In the genomic region with DNA sequence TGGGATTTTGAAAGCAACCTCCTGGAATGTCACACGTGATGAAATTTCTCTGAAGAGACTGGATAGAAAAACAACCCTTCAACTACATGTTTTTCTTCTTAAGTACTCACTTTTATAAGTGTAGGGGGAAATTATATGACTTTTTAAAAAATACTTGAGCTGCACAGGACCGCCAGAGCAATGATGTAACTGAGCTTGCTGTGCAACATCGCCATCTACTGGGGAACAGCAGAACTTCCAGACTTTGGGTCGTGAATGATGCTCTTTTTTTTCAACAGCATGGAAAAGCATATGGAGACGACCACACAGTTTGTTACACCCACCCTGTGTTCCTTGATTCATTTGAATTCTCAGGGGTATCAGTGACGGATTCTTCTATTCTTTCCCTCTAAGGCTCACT, we compare ENCODE assay signal across 9 mouse cellular contexts. TPM values are rescaled to one million over a fixed set of nuclear protein-coding genes. Genes with fewer than 3 reads are reported as not detected.
DNase-seq lines count a peak whose midpoint lies in the region; ATAC-seq and TF ChIP-seq lines count a peak whose summit lies in the region.
"Had no signal": no experiment of that assay in that cellular context is flagged by ENCODE, and none has a peak within 500 bp of the region (broad histone marks: within the 10 kb centered on the region; RNA-seq: fewer than 3 reads in every experiment).

No protein-coding gene starts in this region.

- DNase-seq in CD4-positive helper T cell, adult 2 months (ENCODE audit: low read depth, low spot score): peak; percentile 65
- peak; percentile 35 for DNase-seq in G1E (ENCODE audit: low spot score)
- peak; percentile 27 for DNase-seq in cerebellum, adult 9-10 months
- peak; percentile 59 for DNase-seq in kidney, postnatal 14 days
- peak; percentile 32 for DNase-seq in lung, adult 2 months
- peak; percentile 70 for DNase-seq in thymus, postnatal 4 days

- TF ChIP-seq POLR2A in lung, adult 2 months (IDR thresholded peaks at IDR 0.05; ENCODE audit: borderline replicate concordance, extremely low read depth, low read depth, low read length): no peak

- 0 out of 2 replicates have a peak, but pooled peaks have one; percentile 40 for ATAC-seq in G1E (ENCODE audit: extremely low read depth, insufficient number of reproducible peaks, low FRiP score, poor library complexity, severe bottlenecking)
- ATAC-seq in frontal cortex, adult (ENCODE audit: low TSS enrichment): peak; percentile 91
- ATAC-seq in neural tube, embryonic 15.5 days (ENCODE audit: low FRiP score): peak; percentile 43

- no peak overlapping the region for H3K9ac ChIP-seq in neural tube, embryonic 15.5 days (replicated peaks)

- WGBS in lung, adult 2 months: 2% methylated on average over 6 of the region's 6 CpGs
- 3% methylated on average over 6 of the region's 6 CpGs for WGBS in neural tube, embryonic 15.5 days

- H3K4me3 ChIP-seq in G1E (ENCODE audit: low read depth, low read length): no peak overlapping the region
- no peak overlapping the region for H3K4me3 ChIP-seq in lung, adult 2 months (replicated peaks; ENCODE audit: extremely low read depth, low read depth, low read length)
- H3K4me3 ChIP-seq in neural tube, embryonic 15.5 days (replicated peaks): peak overlapping the region; percentile 12

- H3K9me3 ChIP-seq in G1E (replicated peaks): no peaks in the 10 kb centered on the region
- H3K9me3 ChIP-seq in neural tube, embryonic 15.5 days (replicated peaks): no peaks in the 10 kb centered on the region

- H3K27ac ChIP-seq in neural tube, embryonic 15.5 days (replicated peaks): no peak overlapping the region

- H3K4me1 ChIP-seq in G1E (ENCODE audit: insufficient read depth, low read depth, low read length): peaks cover 13% of the 10 kb centered on the region
- no peaks in the 10 kb centered on the region for H3K4me1 ChIP-seq in lung, adult 2 months (ENCODE audit: control insufficient read depth, insufficient read depth, low read length)
- H3K4me1 ChIP-seq in neural tube, embryonic 15.5 days: peaks cover 8% of the 10 kb centered on the region; the same call in 1 of the 2 replicates

- peak; percentile 92 for TF ChIP-seq CTCF in G1E (IDR thresholded peaks at IDR 0.05; ENCODE audit: low read depth, low read length)
- TF ChIP-seq CTCF in lung, adult 2 months (IDR thresholded peaks at IDR 0.05; ENCODE audit: insufficient read depth, low read length): peak; percentile 84

- H3K4me2 ChIP-seq in neural tube, embryonic 15.5 days: peak overlapping the region; percentile 43

- no peaks in the 10 kb centered on the region for H3K36me3 ChIP-seq in G1E (replicated peaks)
- no peaks in the 10 kb centered on the region for H3K36me3 ChIP-seq in neural tube, embryonic 15.5 days

- H3K27me3 ChIP-seq in G1E (ENCODE audit: insufficient read depth, low read length): peaks cover 12% of the 10 kb centered on the region
- H3K27me3 ChIP-seq in neural tube, embryonic 15.5 days (replicated peaks): 0 out of 2 replicates have a peak, but pooled peaks cover 3% of the 10 kb centered on the region

RNA-seq across cellular contexts. Expression of a gene that starts 8.9 kb away (rescaled TPM):
- total RNA-seq in G1E (2014; fragmentation: Nextera tagmentation) (not detected in 2 replicates), G1E (2017) (not detected in 2 replicates)
- polyA plus RNA-seq in G1E (2012): not detected in 2 replicates
- not detected in 2 replicates for polyA plus RNA-seq in lung, adult 2 months (2012; rRNA removed)
- 0.51 and 0.54 TPM in 2 replicates for polyA plus RNA-seq in neural tube, embryonic 15.5 days (2015; fragmentation: Nextera tagmentation; extraction: Ambion mirVana)
- polyA plus RNA-seq: liver, embryonic 16.5 days had no signal

RNA-seq across cellular contexts. Expression of a gene that starts 39.8 kb away (rescaled TPM):
- total RNA-seq in G1E (2014; fragmentation: Nextera tagmentation) (26.6 and 26.8 TPM in 2 replicates), G1E (2017) (7.0 and 7.2 TPM in 2 replicates)
- polyA plus RNA-seq in G1E (2012): 0.43 and 0.51 TPM in 2 replicates
- 13.5 and 23.2 TPM in 2 replicates for polyA plus RNA-seq in lung, adult 2 months (2012; rRNA removed)
- 1.7 and 2.7 TPM in 2 replicates for polyA plus RNA-seq in neural tube, embryonic 15.5 days (2015; fragmentation: Nextera tagmentation; extraction: Ambion mirVana)

RNA-seq across cellular contexts. Expression of a gene that starts 47.4 kb away (rescaled TPM):
- total RNA-seq in G1E (2014; fragmentation: Nextera tagmentation) (not detected in 2 replicates), G1E (2017) (0.05 and 0.06 TPM in 2 replicates)
- polyA plus RNA-seq in G1E (2012): 0.04 and 0.09 TPM in 2 replicates
- not detected in 2 replicates for polyA plus RNA-seq in lung, adult 2 months (2012; rRNA removed)
- 0.09 TPM in 1 of 2 replicates, not detected in the other for polyA plus RNA-seq in neural tube, embryonic 15.5 days (2015; fragmentation: Nextera tagmentation; extraction: Ambion mirVana)

RNA-seq across cellular contexts. Expression of a gene that starts 56.8 kb away (rescaled TPM):
- total RNA-seq in G1E (2014; fragmentation: Nextera tagmentation): not detected in 2 replicates
- 0.06 and 0.11 TPM in 2 replicates for total RNA-seq in G1E (2017)
- not detected in 2 replicates for polyA plus RNA-seq in G1E (2012)
- polyA plus RNA-seq in lung, adult 2 months (2012; rRNA removed): 126 and 131 TPM in 2 replicates
- polyA plus RNA-seq in neural tube, embryonic 15.5 days (2015; fragmentation: Nextera tagmentation; extraction: Ambion mirVana): 10.0 and 11.3 TPM in 2 replicates

Comparison
In these comparisons a context has a peak if more than half of its experiments do, and no peak if none do; other contexts are left out.
1. ATAC-seq: peak in every context shown above with its lines; median percentile 91 in frontal cortex, adult; 43 in neural tube, embryonic 15.5 days; 40 in G1E.